Mouse (Mus musculus) thymus, postnatal 25 days (tissue): Measurements from ENCODE around the gene Ppp2r5c.

Experiments
- DNase-seq: peaks from one replicate; pipeline ENCODE4 v3.0.0; 2022

Ppp2r5c gene

DNA sequence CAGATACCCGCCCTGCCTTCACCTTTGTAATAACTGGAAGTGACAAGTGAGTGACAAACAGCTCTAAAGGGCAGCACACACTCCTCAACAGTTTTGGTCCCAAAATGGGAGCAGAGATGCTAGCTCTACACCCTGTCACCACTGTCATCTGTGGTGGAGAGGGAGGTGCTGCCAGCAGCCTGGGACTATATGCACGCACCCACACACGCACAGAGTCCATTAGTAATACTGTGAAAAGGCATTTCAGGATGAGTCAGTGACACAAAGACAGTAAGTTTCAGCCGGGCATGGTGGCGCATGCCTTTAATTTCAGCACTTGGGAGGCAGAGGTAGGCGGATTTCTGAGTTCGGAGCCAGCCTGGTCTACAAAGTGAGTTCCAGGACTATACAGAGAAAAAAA is 111.3 kb downstream of the Ppp2r5c start:
- no peak for DNase-seq

DNA sequence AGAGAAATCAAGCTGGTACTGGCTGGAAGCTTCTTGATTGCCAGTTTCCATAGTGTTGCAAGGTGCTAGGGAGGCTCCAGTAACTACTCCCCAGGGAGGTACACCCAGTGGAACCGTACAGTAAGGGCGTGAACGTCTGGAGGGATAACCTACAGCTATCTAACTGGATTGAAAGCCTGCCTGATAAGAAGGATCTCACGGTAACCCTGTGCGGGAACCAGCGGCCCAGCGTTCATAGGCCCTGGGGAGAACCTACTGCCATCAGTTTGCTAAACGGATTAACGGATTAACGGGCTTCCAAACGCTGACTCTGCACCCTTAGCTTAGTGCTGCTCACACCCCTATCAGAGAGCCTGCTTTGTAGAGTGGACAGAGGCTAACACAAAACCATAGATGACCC is 116.5 kb downstream of the Ppp2r5c start:
- no peak for DNase-seq

DNA sequence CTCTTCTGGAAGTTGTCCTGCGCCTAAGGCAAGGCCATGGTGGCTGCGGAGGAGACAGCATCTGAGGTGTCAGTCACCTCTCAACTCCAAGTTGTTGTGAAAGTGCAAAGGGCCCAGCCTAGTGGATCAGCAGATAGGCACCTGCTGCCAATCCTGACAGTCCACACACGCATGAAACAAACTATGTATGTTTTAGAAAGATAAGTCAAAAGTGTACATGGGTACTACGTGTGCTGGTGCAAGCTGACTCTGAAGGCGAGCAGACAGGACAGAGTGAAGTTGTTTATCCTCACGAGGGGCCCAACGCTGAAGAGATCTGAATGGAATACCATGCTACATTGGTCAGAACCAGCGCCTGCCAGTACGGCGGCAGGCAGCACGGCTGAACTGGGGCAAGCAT is 117.9 kb downstream of the Ppp2r5c start:
- no peak for DNase-seq

DNA sequence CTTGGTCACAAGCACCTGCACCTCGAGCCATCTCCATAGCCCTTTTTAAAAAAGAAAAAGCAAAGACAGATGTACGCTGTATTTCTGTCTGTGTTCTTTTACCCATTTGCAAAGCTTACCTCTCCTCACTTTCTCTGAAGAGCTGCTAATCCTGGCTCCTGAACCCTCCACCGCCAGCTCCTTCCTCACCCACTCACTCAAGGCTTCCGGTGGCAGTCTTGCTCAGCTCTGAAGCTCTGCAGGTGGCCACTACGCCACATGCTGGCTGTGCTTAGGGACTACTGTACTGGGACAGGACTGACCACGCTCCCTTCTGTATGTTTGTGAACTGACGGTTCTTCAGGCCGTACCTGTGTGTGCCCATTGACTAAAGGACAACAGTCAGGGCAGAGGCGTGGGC is 119.4 kb downstream of the Ppp2r5c start:
- no peak for DNase-seq

DNA sequence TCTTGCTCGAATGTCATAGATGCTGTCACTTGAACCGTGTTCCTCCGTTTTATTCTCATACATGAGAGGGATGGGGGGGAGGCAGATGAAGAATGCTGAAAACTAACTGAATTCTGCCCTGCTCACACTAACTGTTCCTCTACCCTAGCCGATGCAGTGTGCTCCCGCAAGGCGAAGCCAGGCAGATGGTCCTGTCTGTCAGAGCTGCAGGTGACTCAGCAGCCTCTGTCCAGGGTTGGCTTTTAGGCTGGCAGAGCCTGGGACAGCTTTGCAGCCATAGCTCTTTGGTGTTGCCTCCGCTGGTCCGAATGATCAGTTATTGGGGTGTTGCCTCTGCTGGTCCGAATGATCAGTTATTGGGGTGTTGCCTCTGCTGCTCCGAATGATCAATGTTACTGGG is 124.1 kb downstream of the Ppp2r5c start:
- no peak for DNase-seq

DNA sequence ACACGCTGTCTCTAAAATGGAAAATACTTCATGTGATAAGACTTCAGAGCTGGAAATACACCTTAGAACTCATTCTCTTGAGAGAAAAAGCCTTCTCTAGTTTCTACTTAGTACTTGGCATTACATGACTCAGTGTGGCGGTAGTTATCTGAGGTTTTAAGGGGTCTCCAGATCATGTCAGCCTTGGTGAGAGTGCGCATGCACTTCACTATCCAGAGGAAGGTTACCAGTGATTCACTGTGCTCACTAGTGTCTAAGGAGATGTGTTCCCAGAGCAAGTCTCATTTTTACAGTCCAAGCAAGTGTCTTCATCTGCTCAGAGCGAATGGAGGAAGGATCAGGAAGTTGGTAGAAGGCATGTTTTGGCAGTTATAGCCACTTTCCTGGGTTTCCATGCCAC is 125.4 kb downstream of the Ppp2r5c start:
- DNase-seq = no peak

DNA sequence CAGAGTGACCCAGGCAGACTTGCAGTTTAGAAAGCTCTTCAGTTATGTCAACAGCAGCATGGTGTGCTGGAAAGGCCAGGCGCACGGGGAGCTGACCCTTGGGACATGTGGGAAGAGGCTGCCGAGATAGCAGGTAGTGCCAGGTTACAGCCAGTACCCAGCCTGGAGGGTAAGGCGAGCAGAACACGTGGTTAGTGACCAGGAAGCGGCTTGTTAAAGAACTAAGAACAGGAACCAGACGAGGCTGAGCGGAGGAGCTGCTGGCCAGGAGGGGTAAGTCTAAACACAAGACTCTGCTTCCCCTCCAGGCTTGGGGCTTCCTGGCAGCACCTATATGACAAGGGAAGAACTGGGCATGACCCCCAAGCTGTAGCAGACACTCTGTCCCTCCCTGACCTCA is 126.7 kb downstream of the Ppp2r5c start:
- DNase-seq = no peak

DNA sequence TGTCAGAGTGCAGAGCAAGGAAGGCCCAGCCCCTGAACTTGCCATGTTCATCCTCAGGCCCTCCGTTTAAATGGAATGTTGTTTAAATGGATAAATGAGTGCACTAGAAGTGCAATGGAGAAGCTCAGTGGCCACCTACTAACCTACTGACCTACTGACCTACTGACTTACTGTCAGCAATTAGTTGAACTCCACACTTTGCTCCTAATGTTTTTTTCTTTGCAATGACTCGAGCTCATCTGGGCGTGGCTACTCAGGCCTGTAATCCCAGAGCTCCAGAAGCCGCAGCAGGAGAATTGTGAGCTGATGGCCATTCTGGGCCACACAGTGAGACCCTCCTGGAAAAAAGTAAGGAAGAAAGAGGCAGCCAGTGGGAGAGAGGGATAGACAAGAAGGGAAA is 129.0 kb downstream of the Ppp2r5c start:
- DNase-seq = no peak

DNA sequence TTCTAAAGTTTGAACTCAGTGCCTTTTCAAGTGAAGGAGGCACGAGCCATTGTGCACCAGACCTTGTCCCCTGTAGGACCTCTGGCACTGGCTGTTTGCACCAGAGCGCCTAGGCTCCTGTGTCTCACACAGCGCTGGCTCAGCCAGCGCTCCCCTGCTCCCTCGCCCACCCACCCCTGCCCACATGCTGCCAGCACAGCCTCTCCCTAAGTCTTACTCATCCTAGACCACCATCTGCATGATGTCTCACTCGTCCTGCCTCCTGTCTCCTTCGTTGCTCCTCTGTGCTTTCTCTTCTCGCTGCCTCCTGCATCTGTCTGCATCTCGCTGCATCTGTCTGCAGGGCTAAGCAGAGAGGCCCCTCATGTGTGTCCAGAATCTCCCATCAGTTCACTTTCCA is 131.4 kb downstream of the Ppp2r5c start:
- no peak for DNase-seq

DNA sequence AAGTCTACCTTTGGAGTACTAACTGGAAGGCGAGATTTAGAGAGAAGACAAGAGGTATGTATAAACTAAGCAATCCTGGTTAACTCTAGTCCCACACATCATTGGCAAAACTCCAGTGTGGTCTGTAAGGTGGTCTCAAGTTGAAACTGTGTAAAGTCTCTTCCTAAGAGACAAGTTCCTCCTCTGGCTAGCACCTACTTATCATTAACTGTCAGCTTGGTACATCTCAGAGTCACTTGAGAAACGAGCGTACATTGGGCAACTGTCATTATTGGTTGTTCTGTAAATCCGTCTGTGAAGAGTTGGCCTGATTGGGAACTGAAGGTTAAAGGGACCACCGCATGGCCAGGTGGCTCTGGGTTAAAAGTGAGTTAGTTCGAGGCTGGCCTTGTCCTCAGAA is 141.7 kb downstream of the Ppp2r5c start:
- DNase-seq = no peak

DNA sequence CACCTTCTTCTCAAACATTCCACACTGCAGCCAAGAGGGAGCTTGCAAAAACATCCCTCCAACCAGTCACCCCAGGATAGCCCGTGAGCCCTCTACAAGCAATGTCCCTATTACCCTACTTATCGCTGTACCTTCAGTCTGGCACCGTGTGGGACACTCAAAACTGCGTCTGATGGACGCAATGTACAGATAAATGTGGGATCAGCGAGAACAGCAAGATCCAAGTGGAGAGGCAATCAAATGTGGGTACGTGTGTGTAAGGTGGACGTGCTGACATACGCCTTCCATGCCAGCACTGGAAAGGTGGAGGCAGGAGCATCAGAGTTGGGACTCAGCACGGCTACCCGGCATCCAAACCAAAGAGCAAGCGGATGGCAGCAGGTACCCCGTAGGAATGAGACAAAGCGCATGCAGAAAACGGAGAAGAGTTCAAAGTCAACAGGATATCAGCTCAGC is 143.9 kb downstream of the Ppp2r5c start:
- no peak for DNase-seq

DNA sequence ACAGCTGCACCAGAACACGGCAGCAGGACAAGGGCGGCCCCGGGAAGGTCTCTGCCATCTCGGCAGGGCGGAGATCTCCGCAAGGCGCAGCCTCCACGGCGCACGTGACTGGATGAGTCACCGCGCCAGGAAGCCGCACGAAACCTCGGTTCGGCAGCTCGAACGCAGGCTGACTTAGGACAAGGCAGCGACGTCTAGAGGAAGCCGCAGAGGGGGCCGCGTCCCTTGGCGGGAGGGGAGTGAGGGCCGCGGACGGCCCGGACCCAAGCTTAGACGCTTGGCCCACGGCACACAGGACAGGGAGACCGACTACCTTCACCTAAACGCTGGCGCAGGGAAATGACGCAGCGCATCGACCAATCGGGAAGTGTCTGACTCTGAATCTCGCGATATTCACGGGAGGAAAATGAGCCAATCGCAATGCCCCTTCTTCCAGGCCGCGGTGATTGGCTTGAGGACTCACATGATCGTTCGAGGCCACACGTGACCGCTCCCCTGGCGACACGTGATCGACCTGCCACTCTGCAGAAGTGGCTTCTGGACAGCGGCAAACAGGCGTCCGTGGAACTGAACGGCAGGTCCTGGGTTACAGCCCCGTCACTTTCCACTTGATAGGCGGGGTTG is 144.5 kb downstream of the Ppp2r5c start:
- peak; percentile 96 for DNase-seq

DNA sequence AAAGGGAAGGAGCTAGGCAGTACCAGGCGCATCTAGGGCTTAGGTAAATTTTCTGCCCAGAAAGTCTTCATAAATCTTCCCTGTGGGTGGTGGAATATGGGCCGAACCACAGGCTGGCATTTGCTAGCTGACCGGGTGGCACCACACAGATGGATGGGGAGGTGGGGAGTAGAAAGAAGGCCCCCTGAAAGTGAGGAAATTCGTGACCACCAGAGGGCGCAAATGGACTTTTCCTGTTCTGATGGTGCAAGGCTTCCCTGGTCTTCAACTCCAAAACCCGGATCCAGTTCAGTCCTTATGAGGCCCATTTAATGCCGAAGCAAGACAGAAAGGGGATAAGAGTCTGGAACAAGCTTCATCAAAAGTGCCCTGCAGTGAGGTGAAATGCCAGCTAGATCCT is 151.6 kb downstream of the Ppp2r5c start:
- peak; percentile 69 for DNase-seq

DNA sequence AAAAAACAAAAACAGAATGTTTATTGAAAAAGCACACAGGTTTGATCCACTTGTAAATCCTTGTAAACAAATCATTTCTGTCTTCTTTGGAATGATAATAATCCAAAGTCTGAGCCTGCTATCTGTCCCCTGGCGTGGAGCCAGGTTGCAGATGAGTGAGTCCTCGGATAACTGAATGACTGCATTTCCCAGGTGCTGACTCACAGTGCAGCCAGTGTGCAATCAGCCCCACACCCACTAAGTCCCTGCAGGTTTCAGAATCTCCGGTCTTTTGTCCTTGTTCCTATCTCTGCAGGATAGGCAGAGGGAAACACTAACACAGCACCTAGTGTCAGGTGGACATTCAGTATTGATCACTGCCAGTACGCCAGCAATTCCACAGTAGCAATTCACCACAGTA is 152.9 kb downstream of the Ppp2r5c start:
- no peak for DNase-seq

DNA sequence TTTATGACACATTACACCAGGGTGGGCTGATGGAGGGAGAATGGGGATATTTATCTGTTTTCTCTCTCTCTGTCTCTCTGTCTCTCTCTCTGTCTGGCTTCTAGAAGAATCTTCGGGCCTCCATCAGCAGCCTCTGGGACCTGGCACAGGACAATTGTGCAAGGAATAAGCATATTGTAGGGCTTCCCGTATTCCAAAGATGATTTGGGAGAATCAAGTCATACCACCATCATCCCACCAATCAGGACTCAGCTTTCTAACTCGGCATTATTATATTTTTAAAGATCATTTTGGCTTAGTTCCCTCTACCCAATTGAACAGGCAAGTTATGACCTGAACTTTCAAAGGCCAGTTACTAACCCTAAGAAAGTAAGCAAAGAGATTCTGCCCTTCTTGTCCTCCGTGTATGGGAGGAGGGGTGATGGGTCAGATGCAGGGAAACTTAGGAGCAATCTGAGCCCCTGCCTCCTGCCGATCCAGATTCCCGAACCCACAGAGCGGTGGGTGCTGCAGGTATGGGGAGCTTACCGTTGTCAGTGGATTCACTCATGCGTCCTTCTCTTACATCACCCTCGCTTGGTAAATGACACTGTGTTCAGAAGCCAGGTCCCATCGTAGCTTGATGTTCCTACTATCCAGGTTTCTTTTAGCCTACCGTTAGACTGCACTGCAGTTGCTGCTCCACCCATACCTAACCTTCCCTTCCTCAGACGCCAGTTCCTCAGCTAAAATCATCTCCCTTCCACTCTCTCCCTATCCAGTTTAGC is 153.5 kb downstream of the Ppp2r5c start:
- no peak for DNase-seq

DNA sequence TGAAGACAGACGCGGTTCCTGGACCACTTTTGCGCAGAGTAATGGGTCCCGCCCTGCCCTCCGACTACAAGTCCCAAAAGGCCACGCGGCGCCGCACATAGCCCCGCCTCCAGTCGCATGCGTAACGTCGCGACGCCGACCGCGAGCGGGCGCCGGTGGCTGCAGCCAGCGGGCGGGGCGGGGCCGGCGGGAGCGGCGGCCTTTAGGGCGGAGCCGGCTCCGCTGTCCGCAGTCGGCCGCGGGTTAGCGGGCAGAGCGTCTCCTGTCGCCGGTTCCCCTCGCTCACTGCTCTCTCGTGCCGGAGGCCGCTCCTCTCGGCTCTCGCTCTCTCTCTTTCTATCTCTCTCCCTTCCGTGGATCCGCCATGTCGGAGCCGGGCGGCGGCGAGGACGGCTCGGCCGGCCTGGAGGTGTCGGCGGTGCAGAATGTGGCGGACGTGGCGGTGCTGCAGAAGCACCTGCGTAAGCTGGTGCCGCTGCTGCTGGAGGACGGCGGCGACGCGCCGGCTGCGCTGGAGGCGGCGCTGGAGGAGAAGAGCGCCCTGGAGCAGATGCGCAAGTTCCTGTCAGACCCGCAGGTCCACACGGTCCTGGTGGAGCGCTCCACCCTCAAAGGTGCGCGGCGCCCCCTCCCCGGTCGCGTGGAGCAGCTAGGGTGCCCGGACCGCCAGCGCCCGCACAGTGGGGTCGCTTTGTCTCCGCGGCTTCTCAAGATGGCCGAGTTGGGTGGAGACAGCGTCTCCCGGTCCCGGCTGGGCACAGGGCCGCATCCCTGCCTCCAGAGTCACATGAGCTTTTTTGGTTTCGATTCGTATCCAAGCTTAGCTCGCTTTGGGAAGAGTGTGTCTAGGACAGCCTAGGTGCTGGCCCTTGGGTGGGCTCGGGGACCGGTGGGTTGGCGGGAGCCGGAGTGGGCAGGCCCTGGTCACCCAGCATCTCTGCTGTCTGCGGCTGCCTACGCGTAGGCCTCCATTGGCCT is 154.6 kb downstream of the Ppp2r5c start, which contains the start of gene Dync1h1:
TSS of gene Dync1h1 (plus strand) at position 212 of the 978 bp plus-strand sequence.
- DNase-seq = peak; percentile 94

DNA sequence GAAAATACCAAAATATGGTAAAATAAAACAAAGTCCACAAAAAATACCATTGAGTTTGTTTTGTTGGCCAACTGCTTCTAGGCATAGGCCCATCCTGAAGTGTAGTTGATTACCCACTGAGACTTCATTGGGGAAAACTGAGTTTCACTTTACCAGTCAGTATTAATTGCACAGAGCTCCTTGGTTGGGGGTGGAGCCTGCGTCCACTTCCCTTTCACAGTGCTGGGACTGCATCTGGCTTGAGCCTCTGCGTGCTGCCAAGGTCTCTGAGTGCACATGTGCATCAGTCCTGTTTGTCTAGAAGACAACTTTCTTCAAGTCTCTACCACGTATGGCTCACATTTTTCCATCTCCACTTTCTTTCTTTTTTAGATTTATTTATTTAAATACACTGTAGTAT is 159.2 kb downstream of the Ppp2r5c start:
- no peak for DNase-seq

DNA sequence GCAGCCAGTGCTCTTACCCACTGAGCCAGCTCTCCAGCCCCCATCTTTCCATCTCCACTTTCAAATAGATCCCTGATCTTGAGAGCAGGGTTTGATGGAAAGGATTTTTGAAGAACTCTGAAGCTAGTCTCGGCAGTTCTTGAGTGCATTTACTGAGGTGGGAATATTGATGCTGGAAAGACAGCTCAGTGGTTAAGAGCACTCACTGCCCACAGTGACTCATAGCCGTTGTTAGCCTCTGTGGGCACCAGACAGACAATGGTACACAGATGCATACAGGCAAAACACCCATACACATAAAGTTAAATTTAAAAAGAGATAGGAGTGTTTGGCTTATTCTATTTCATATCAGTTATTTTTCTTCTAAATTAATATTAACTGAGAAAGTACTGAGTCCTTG is 159.8 kb downstream of the Ppp2r5c start:
- DNase-seq = no peak

DNA sequence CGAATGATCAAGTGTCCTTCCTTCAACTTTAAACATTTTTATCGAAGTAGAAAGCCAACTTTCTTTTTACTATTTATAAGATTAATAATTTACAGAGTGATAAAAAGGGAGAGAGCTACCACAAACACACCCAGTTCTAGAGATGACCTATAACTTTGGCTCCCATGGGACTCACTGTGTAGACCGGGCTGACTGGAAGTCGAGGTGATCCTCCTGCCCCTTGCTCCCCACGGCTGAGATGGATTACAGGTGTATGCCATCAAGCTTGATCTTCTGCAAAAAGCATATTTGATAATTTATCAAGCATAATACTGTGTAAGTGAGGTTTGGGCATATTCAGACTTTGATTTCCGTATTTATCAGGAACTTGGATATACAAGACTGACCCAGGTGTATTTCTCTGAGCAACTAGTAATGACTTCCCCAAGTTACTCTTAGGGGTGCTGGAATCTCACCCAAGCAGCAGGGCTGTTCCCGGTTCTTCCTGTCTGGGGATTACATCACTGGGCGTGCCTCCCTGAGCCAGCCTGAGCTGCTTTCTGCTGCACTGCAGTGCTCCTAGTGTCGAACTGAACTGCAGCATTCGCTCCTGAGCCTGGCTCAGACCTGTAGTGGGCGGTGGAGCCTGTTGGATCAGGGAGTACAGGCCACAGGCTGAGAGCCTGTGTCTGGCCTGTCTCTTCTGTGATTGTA is 161.7 kb downstream of the Ppp2r5c start:
- DNase-seq = no peak

DNA sequence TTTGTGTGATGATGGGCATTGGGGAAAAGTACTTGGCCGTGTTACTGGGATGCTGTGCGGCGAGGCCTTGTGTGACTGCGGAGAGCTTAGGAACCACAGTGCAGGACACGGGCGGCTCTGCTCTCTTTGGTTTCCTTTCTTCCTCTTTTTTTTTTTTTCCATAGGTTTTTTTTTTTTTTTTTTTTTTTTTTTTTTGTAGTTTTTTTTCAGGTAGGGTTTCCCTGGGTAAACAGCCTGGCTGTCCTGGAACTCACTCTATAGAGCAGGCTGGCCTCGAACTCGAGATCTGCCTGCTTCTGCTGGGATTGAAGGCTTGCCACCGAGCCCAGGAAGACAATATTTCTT is 162.2 kb downstream of the Ppp2r5c start:
- DNase-seq = no peak

DNA sequence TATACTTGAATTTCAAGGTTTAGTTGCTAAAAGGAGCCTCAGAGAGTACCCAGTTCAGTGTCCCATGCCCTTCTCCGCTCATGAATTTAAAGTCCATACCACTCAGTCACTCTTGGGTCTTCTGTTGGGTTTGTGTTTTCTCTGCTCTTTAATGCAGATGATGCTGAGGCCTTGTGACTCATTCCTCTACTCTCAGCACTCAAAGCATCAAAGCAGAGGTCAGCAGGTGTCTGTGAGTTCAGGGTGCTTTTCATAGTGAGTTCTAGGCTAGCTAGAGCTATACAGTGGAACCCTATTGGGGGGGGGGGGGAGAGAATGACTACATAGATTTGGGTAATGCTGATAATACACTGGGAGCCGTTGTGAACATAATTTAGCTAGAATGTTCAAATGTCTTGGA is 163.8 kb downstream of the Ppp2r5c start:
- no peak for DNase-seq

DNA sequence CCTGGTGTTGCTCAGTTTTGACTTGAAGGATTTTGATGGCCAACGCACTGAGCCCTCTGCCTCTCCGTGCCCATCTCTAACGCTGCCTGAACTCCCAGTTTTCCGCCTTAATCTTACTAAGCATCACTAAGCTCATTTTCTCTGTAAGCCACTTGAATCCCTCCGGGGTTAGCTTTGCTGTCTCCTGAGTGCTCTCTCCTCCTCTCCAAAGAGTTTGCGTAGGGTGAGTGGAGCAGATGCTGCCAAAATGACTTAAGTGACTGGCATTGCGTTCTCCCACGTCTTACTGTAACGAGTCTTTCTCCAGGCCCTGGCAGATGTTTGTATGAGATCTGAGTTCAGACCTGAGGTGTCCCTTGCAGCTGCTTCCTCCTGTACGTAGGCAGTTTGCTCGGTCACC is 183.1 kb downstream of the Ppp2r5c start:
- DNase-seq = no peak
